Mouse (Mus musculus): ENCODE data around the gene Pld4. TPM values are rescaled to one million over a fixed set of nuclear protein-coding genes. Genes with fewer than 3 reads are reported as not detected.
"Not testable (repeated sequence)": the region's sequence is repeated elsewhere in the genome, so short reads cannot be mapped to it uniquely, and the experiment has no call there.

Gene Pld4
- total RNA-seq, 2 experiments from 2014 or later: 5.6 to 6.9 TPM

- intact Hi-C loops (cut with DNase I): no loop called here
- DNase-seq (ENCODE audit: low spot score): no peak
Measured at GRCm38 (mm10) chr12:112798332-112798681, 37.9 kb downstream of the Pld4 start.

DNA sequence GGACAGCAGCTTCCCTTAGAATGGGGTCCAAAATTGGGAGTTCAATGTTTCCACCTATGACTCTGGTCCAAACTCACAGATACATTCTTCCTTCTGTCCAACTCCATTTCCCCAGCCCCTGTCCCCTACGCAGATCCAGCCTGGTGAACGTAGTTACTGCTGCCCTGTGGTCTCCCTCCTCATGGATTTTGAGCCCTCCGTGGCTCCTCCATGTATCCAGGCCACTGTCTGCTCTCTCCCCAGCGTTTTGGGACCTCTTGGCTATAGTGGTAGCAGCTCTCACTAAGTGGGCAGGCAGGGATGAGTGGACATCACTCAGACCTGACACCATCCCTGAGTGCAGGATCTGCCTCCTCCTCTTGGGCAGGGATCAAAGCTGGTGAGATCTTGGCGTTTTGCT is 38.3 kb downstream of the Pld4 start:
- no peak for DNase-seq (ENCODE audit: low spot score)
- intact Hi-C loops (cut with DNase I): no loop called here

GRCm38 (mm10) chr12:112799237-112799970 is 38.9 kb downstream of the Pld4 start:
- no peak for DNase-seq (ENCODE audit: low spot score)
- intact Hi-C loops (cut with DNase I): no loop called here

DNA sequence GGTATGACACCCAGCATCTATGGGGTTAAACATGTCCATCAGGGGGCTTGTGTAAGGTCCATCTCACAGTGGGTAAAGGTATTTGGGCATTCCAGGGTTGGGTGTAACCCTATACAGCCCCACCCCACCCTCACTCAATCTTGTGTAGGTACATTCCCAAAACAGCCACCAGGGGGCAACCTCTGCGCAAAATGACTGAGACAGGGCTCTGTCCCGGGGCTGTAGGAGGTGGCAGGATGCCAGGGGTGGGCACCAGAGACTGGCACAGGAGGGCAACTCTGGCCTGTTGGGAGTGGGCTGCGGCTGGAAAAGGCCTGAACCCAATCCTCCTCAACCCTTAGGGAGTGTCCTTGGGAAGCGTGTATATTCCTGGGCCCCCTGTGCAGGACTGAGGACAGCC is 40.0 kb downstream of the Pld4 start:
- no peak for DNase-seq (ENCODE audit: low spot score)
- intact Hi-C loops (cut with DNase I): loop anchor here (1.0 kb wide), 1 partner anchor 44 kb away; no protein-coding TSS in a partner anchor

GRCm38 (mm10) chr12:112801864-112802846 is 41.7 kb downstream of the Pld4 start, which contains the start of gene Ahnak2:
TSS of gene Ahnak2 (minus strand) at chr12:112802657.
- intact Hi-C loops (cut with DNase I): no loop called here
- DNase-seq (ENCODE audit: low spot score): no peak

DNA sequence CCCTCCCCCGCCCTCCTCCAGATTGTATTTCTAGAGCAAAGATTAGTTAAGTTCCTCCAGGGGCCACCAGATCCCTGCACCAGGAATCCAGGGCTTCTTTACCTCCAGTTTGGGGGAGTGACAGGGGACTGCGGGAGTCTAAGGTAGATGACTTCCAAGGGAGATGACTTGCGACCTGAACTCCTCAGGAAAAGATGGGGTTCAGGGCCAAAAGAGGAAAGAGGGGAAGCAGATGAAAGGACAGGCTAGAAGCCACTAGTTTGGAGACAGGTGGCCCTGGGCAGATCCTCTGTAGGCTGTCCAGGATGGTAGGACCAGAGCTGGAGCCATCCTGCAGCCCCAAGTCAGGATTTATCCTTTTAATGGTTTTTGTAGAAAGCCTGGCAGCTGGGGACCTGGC is 42.5 kb downstream of the Pld4 start:
- intact Hi-C loops (cut with DNase I): no loop called here
- DNase-seq (ENCODE audit: low spot score): no peak

- intact Hi-C loops (cut with DNase I): no loop called here
Measured at GRCm38 (mm10) chr12:112804046-112804445, 43.6 kb downstream of the Pld4 start.

DNA sequence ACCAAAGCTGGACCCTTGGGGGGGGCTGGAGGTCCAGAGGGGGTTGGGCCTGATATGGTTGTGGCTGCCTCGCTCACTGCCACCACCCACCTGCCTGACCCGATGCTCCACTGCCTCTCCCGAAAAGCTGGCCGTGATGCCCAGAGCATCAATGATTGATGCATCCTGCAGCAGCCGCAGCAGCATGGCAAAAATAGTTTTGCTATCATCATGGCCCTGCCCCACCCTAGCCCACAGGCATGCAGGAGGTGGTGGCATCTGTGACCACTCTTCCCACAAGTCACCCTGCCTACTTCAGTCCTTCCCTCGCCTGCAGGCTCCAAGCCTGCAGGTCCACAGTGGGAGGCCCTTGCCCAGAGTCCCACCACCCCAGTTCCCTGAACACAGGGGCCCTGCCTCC is 45.6 kb downstream of the Pld4 start:
- intact Hi-C loops (cut with DNase I): no loop called here
- DNase-seq (ENCODE audit: low spot score): no peak

More at GRCm38 (mm10) chr12:112804046-112804445, 43.6 kb downstream of the Pld4 start:
- DNase-seq (ENCODE audit: low spot score): no peak

DNA sequence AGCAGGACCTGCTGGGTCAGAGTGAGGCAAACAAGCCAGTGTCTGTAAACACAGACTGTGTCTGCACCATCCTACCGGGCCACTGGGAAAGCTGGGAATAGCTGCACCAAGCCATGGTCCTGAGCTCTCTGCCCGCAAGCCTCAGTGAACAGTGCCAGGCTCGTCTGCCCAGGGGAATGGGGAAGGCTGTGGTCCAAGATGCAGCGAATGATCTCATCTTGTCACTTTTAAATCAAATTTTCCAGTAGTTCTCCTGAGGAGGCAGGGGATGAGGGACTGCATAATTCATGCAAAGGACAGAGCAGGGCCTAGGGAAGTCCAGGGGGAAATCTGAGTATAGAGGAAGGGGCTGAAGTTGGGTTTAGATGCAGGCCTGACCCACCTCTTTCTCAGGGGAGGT is 47.3 kb downstream of the Pld4 start:
- intact Hi-C loops (cut with DNase I): no loop called here
- no peak for DNase-seq (ENCODE audit: low spot score)

DNA sequence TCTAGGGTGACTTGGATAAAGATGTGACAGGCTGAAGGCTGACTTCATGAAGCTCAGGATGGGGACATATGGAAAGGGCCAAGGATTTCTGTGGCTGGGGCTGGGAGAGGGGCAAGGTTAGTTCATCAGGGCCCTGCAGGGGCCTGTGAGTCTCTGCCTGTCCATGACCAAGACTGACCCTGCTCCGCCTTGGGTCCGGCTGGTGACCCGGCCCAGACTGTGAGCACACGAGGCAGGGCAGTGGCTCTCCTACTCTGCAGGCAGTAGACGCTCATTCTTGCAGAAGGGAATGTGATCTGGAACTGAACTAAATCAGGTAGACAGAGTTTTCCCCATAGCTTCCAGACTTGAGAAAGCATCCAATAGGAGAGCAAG is 47.7 kb downstream of the Pld4 start:
- intact Hi-C loops (cut with DNase I): no loop called here
- no peak for DNase-seq (ENCODE audit: low spot score)

DNA sequence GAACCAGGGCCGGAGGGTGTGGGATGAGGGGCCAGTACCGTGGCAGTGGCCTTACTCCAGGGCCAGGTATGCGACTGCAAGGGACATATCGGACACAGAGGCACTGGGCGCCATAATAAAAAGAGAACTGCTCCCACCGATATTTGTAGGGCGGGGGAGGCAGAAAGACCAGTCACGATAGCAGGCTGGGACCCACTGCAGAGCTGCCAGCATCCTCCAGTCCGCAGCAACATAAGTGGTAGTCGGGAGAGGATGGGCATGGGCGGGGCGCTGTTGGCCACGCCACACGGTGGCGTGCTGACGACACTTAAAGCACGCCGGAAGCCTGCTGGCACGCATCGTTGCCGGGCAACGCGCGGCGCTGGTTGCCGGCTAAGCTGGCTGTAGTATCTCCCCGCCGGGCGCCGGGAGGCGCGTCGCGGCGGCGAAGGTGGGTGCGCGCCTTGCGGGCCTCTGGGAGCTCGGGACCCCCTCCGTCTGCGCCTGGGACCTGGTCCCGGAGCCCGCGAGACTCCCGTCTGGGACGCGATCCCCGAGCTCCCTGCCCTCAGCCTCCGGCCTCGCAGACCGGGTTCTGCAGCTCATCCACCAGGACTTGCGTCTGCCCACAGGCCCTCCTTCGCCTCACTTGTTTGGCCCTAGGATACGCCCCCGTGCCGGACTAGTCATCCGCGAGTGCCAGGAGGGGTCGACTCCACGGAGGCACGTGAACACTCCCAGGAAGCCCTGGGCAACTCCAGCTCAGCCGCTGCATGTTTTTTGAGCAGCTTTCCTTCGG is 48.3 kb downstream of the Pld4 start, which contains the start of gene Clba1:
Gene Clba1, plus strand, starts transcription at position 351 of the 778 bp plus-strand sequence.
- DNase-seq (ENCODE audit: low spot score): peak; percentile 84
- intact Hi-C loops (cut with DNase I): no loop called here

DNA sequence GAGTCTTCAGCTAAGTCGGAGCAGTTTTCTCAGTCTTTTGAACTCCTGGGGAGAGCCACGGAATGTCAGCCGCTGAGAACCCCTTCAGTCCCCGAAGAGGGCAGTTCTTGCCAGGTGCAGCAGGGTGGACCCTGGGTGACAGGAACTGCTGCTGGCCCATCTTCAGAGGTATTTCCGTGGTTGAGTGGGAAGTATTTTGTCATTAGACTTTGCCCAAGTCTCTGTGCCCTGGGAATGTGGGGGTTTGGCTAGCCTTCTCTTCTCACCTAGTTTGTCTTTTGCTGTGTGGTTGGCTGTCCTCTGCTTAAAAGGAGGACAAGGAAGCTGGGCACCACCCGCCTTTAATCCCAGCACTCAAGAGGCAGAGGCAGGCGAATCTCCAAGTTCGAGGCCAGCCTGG is 49.2 kb downstream of the Pld4 start:
- intact Hi-C loops (cut with DNase I): no loop called here
- no peak for DNase-seq (ENCODE audit: low spot score)

DNA sequence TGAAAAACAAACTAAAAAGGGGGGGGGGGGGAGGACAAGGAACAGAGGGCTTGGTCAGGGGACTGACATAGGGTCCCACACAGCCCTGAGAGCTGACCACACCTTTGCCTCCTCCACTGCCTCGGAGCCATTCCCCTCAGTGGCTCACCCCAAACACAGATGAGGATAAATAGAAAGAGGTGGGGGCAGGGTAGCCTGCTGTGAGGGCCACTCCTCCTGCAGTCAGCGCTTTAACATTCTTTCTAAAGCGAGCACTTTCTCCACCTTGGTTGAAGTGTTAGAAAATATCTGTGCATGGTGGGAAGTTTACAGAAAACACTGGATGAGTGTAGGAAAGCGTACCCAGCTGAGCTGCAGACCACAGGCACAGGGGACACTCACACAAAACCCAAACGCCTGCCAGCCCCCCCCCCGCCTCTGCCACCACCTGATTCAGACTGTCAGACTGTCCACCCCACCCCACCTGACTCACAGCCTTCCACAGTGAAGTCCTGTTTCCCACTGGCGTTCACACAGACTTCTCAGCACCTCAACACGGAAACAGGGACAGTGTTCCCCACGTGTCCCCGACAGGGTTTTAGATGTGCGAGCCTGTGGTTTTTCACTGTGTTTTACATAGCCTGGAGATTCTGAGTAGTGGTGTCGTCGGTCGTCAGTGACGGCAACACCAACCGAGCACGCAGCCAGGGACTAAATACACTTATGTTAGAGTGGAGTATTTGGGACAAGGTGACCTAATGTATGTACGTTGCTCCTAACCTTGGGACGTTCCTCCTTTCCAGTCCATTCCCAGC is 49.8 kb downstream of the Pld4 start:
- intact Hi-C loops (cut with DNase I): no loop called here
- DNase-seq (ENCODE audit: low spot score): no peak

DNA sequence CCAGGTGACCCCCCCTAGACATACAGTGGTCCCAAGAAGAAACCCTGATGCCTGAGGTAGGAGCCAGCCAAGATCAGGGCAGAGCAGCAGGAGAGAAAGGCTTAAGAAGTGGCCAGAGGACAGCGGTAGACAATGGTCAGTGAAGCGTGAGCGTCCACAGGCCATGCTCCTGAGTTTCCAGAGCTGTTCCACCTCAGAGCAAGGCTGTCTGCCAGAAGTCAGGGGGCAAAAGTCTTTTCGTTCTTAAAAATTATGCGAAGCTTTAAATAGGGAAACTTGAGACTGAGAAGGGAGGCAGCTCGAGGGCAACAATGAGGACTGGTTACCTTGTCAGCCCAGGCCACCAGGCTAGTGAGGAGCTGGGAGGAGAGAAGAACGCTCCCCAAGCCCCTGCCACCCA is 52.9 kb downstream of the Pld4 start:
- intact Hi-C loops (cut with DNase I): loop anchor here (2.0 kb wide), 1 partner anchor 15 kb away; the partner anchor contains the start of gene Cdca4

GRCm38 (mm10) chr12:112814682-112815470 is 54.4 kb downstream of the Pld4 start:
- DNase-seq (ENCODE audit: low spot score): no peak
- intact Hi-C loops (cut with DNase I): no loop called here

More for the DNA sequence above, 52.9 kb downstream of the Pld4 start:
- no peak for DNase-seq (ENCODE audit: low spot score)

DNA sequence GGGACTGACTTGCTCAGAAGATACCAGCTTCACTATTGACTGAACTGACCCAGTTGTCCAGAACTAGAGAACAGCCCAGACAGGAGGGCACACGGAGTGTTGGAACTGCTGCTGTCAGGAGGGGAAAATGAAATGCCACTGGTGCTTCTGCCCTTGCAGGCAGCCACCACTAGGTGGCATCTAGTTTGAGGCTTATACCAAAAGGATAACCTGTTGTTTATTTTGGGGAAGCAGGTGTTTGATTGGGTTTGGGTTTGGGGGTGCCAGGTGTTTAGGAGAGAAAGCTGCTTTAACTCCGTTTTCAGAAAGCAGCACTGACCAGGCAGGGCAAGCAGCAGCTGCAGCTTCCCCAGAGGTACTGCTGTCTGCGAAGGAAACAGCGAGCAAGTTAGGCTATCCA is 55.8 kb downstream of the Pld4 start:
- intact Hi-C loops (cut with DNase I): no loop called here
- no peak for DNase-seq (ENCODE audit: low spot score)

DNA sequence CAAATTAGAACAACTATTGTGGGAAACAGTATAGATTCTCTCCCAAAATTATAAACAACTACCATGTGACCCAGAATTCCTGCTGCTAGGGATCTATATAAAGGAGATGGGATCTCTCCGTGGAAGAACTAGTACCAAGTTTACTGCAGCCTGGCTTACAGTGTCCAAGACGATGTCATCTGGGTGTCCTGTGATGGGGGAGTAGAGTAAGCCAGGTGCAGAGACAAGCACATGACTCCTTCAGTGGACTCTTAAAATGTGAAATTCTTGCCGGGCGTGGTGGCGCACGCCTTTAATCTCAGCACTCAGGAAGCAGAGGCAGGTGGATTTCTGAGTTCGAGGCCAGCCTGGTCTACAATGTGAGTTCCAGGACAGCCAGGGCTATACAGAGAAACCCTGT is 56.4 kb downstream of the Pld4 start:
- DNase-seq (ENCODE audit: low spot score); intact Hi-C loops (cut with DNase I): not testable (repeated sequence)

Data from heart, postnatal 25 days (tissue).